Comparison of ENCODE assay signal across 19 mouse cellular contexts in the genomic region with DNA sequence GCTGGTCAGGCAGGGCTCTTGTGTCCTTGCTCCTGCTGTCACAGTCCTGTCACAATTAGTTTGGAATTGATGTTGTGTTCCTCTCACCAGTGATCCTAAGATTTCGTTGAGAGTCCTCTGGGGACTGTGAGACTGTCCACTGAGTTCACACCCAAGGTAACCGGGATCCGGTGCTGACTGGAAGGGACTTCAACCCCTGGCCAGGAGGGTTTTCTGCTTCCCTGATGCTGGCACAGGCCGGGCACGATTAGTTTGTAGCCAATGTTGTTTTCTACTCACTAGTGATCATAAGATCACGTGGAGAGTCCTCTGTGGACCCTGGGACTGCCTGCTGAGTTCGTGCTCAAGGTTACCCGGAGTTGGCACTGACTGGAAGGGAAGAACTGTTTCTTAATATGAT.
"Had no signal": no experiment of that assay in that cellular context is flagged by ENCODE, and none has a peak within 500 bp of the region (broad histone marks: within the 10 kb centered on the region; RNA-seq: fewer than 3 reads in every experiment).

No protein-coding gene starts in this region.

- H3K4me1 ChIP-seq: intestine, embryonic 15.5 days; kidney, embryonic 15.5 days; limb, embryonic 12.5 days; limb, embryonic 15.5 days; liver, embryonic 13.5 days; midbrain, embryonic 15.5 days; neural tube, embryonic 12.5 days; neural tube, embryonic 15.5 days had no signal

- H3K4me2 ChIP-seq: intestine, embryonic 15.5 days; kidney, embryonic 15.5 days; limb, embryonic 12.5 days; limb, embryonic 15.5 days; liver, embryonic 13.5 days; midbrain, embryonic 15.5 days; neural tube, embryonic 12.5 days; neural tube, embryonic 15.5 days had no signal

- DNase-seq: left cerebral cortex, postnatal 4 days; liver, embryonic 13.5 days; lung, adult 2 months; lung, postnatal 14 days; lung, postnatal 4 days; right cerebral cortex, adult 18-20 months; right cerebral cortex, postnatal 14 days; right cerebral cortex, postnatal 4 days; thymus, adult 18-20 months; thymus, postnatal 36 days had no signal

- ATAC-seq: hindbrain, embryonic 16.5 days; intestine, embryonic 15.5 days; midbrain, embryonic 15.5 days had no signal

- H3K9me3 ChIP-seq: intestine, embryonic 15.5 days; kidney, embryonic 15.5 days; limb, embryonic 12.5 days; limb, embryonic 15.5 days; liver, embryonic 13.5 days; midbrain, embryonic 15.5 days; neural tube, embryonic 12.5 days; neural tube, embryonic 15.5 days had no signal

- H3K27me3 ChIP-seq: intestine, embryonic 15.5 days; kidney, embryonic 15.5 days; limb, embryonic 12.5 days; limb, embryonic 15.5 days; liver, embryonic 13.5 days; midbrain, embryonic 15.5 days; neural tube, embryonic 12.5 days; neural tube, embryonic 15.5 days had no signal

- H3K36me3 ChIP-seq: intestine, embryonic 15.5 days; kidney, embryonic 15.5 days; limb, embryonic 12.5 days; limb, embryonic 15.5 days; liver, embryonic 13.5 days; midbrain, embryonic 15.5 days; neural tube, embryonic 12.5 days; neural tube, embryonic 15.5 days had no signal

- H3K9ac ChIP-seq: intestine, embryonic 15.5 days; kidney, embryonic 15.5 days; limb, embryonic 12.5 days; limb, embryonic 15.5 days; liver, embryonic 13.5 days; midbrain, embryonic 15.5 days; neural tube, embryonic 12.5 days; neural tube, embryonic 15.5 days had no signal

- H3K27ac ChIP-seq: intestine, embryonic 15.5 days; kidney, embryonic 15.5 days; limb, embryonic 12.5 days; limb, embryonic 15.5 days; liver, embryonic 13.5 days; midbrain, embryonic 15.5 days; neural tube, embryonic 12.5 days; neural tube, embryonic 15.5 days; stomach, postnatal 0 days had no signal

- H3K4me3 ChIP-seq: intestine, embryonic 15.5 days; kidney, embryonic 15.5 days; limb, embryonic 12.5 days; limb, embryonic 15.5 days; liver, embryonic 13.5 days; midbrain, embryonic 15.5 days; neural tube, embryonic 12.5 days; neural tube, embryonic 15.5 days had no signal
